Mouse (Mus musculus) heart, embryonic 16.5 days (tissue): ENCODE data around the gene Hnrnpdl. TPM values are rescaled to one million over a fixed set of nuclear protein-coding genes. Genes with fewer than 3 reads are reported as not detected.

Experiments used
- ATAC-seq: fragments of 200-750 bp; cut with Nextera tagmentation; replicated peaks from 2 replicates; pipeline ENCODE4 v1.8.0; 2017; ENCODE audit warnings: moderate number of reproducible peaks; ENCODE audit not compliant: insufficient read depth, low FRiP score; ENCODE audit errors: extremely low read depth
- H3K27ac ChIP-seq: fragments of 300-500 bp; sonication (generic); 2 replicates; pipeline ENCODE4 v1.5.1; 2014; ENCODE audit warnings: mild to moderate bottlenecking, low read length, control low read depth, moderate library complexity
- H3K27me3 ChIP-seq: fragments of 300-500 bp; sonication (generic); 2 replicates; pipeline ENCODE4 v1.6.1; 2014; ENCODE audit warnings: low read length, mixed read lengths; ENCODE audit not compliant: control insufficient read depth, insufficient read depth
- H3K36me3 ChIP-seq: fragments of 300-500 bp; sonication (generic); 2 replicates; pipeline ENCODE4 v1.6.1; 2014; ENCODE audit not compliant: control insufficient read depth, insufficient read depth
- H3K4me1 ChIP-seq: fragments of 300-500 bp; sonication (generic); 2 replicates; pipeline ENCODE4 v1.6.1; 2014; ENCODE audit warnings: low read length, mixed read lengths; ENCODE audit not compliant: control insufficient read depth, insufficient read depth
- H3K4me2 ChIP-seq: fragments of 300-500 bp; sonication (generic); 2 replicates; pipeline ENCODE4 v1.6.1; 2014; ENCODE audit warnings: low read depth, mild to moderate bottlenecking, control low read depth, low read length
- H3K4me3 ChIP-seq: fragments of 300-500 bp; sonication (generic); 2 replicates; pipeline ENCODE4 v1.5.1; 2014; ENCODE audit warnings: mild to moderate bottlenecking, control low read depth, low read length
- H3K9ac ChIP-seq: fragments of 300-500 bp; sonication (generic); 2 replicates; pipeline ENCODE4 v1.6.1; 2014; ENCODE audit warnings: low read length, control low read depth
- H3K9me3 ChIP-seq: fragments of 300-500 bp; sonication (generic); replicated peaks from 2 replicates; pipeline ENCODE4 v1.6.1; 2016; ENCODE audit warnings: low read length; ENCODE audit not compliant: control insufficient read depth
- WGBS: fragments of 180-500 bp; shearing (Covaris S2); extraction: QIAGEN DNeasy Blood & Tissue Kit; methylation state at CpG from one replicate; pipeline ENCODE4 v1.1.7; 2014; 5-methylcytosine and 5-hydroxymethylcytosine counted together
- polyA plus RNA-seq: library from polyadenylated mRNA; unstranded; fragments of >200 nt; fragmentation: Nextera tagmentation; extraction: Ambion mirVana; gene quantifications from 2 replicates; pipeline ENCODE4 v1.2.1, GENCODE M21; 2015

Gene Hnrnpdl
- polyA plus RNA-seq, 1 experiment from 2014 or later = 86.0 TPM

GRCm38 (mm10) chr5:100052728-100053127 lies 13.3 kb upstream of the Hnrnpdl start:
- WGBS = 84% methylated on average over 7 of the region's 7 CpGs
- H3K9me3 ChIP-seq = no peaks in the 10 kb centered on the region
- no peak overlapping the region for H3K9ac ChIP-seq
- no peaks in the 10 kb centered on the region for H3K27me3 ChIP-seq
- peaks cover 22% of the 10 kb centered on the region for H3K4me1 ChIP-seq
- H3K27ac ChIP-seq = no peak overlapping the region
- H3K4me3 ChIP-seq = no peak overlapping the region
- ATAC-seq = no peak
- peaks cover 4% of the 10 kb centered on the region; the same call in 1 of the 2 replicates for H3K36me3 ChIP-seq
- no peak overlapping the region for H3K4me2 ChIP-seq

- H3K36me3 ChIP-seq = peaks cover 4% of the 10 kb centered on the region; the same call in 1 of the 2 replicates
- H3K4me3 ChIP-seq = no peak overlapping the region
- H3K4me2 ChIP-seq = no peak overlapping the region
- H3K27ac ChIP-seq = no peak overlapping the region
- H3K9me3 ChIP-seq = no peaks in the 10 kb centered on the region
- WGBS = 88% methylated on average over 3 of the region's 3 CpGs
- ATAC-seq = no peak
- peaks cover 22% of the 10 kb centered on the region for H3K4me1 ChIP-seq
- H3K27me3 ChIP-seq = no peaks in the 10 kb centered on the region
- no peak overlapping the region for H3K9ac ChIP-seq
Observed at GRCm38 (mm10) chr5:100049904-100050303, 10.4 kb upstream of the Hnrnpdl start.

- H3K4me3 ChIP-seq = no peak overlapping the region
- no peak overlapping the region for H3K4me2 ChIP-seq
- ATAC-seq = 0 out of 2 replicates have a peak, but pooled peaks have one; percentile 29
- no peaks in the 10 kb centered on the region for H3K9me3 ChIP-seq
- WGBS = 36% methylated on average over 7 of the region's 7 CpGs
- peaks cover 29% of the 10 kb centered on the region for H3K4me1 ChIP-seq
- H3K27me3 ChIP-seq = no peaks in the 10 kb centered on the region
- no peak overlapping the region for H3K27ac ChIP-seq
- 0 out of 2 replicates have a peak, but pooled peaks cover under 1% of the 10 kb centered on the region for H3K36me3 ChIP-seq
- 0 out of 2 replicates have a peak overlapping the region, but pooled peaks have one; percentile 27 for H3K9ac ChIP-seq
Observed at GRCm38 (mm10) chr5:100047871-100048270, 8.4 kb upstream of the Hnrnpdl start.

GRCm38 (mm10) chr5:100047143-100047640 lies 7.7 kb upstream of the Hnrnpdl start:
- no peaks in the 10 kb centered on the region for H3K9me3 ChIP-seq
- no peaks in the 10 kb centered on the region for H3K27me3 ChIP-seq
- no peak overlapping the region for H3K27ac ChIP-seq
- no peak for ATAC-seq
- H3K4me3 ChIP-seq = no peak overlapping the region
- peak overlapping the region; percentile 27; the same call in 1 of the 2 replicates for H3K9ac ChIP-seq
- WGBS = 69% methylated on average over 8 of the region's 8 CpGs
- peaks cover 29% of the 10 kb centered on the region for H3K4me1 ChIP-seq
- no peak overlapping the region for H3K4me2 ChIP-seq
- no peaks in the 10 kb centered on the region for H3K36me3 ChIP-seq

- no peak for ATAC-seq
- H3K27me3 ChIP-seq = no peaks in the 10 kb centered on the region
- H3K4me3 ChIP-seq = no peak overlapping the region
- H3K4me2 ChIP-seq = no peak overlapping the region
- no peaks in the 10 kb centered on the region for H3K36me3 ChIP-seq
- 70% methylated on average over 3 of the region's 3 CpGs for WGBS
- peaks cover 29% of the 10 kb centered on the region for H3K4me1 ChIP-seq
- no peak overlapping the region for H3K27ac ChIP-seq
- no peak overlapping the region for H3K9ac ChIP-seq
- H3K9me3 ChIP-seq = no peaks in the 10 kb centered on the region
Observed at GRCm38 (mm10) chr5:100046096-100046495, 6.6 kb upstream of the Hnrnpdl start.

- Histone ChIP-seq H3K4me2 (no peak overlapping the region), H3K36me3 (no peaks in the 10 kb centered on the region), H3K4me1 (peaks cover 33% of the 10 kb centered on the region), H3K9ac (no peak overlapping the region), H3K27ac (no peak overlapping the region), H3K27me3 (no peaks in the 10 kb centered on the region), H3K4me3 (no peak overlapping the region), H3K9me3 (no peaks in the 10 kb centered on the region)
- no peak for ATAC-seq
- WGBS = 69% methylated on average over 5 of the region's 5 CpGs
Observed at GRCm38 (mm10) chr5:100044621-100045020, 5.2 kb upstream of the Hnrnpdl start.

- Histone ChIP-seq H3K4me2 (no peak overlapping the region), H3K4me1 (peaks cover 33% of the 10 kb centered on the region), H3K27me3 (no peaks in the 10 kb centered on the region), H3K27ac (no peak overlapping the region), H3K36me3 (no peaks in the 10 kb centered on the region), H3K9ac (no peak overlapping the region), H3K4me3 (no peak overlapping the region), H3K9me3 (no peaks in the 10 kb centered on the region)
- ATAC-seq = no peak
- 86% methylated on average over 4 of the region's 4 CpGs for WGBS
Observed at GRCm38 (mm10) chr5:100044030-100044429, 4.6 kb upstream of the Hnrnpdl start.

GRCm38 (mm10) chr5:100043361-100043760 lies 3.9 kb upstream of the Hnrnpdl start:
- Histone ChIP-seq H3K9ac (no peak overlapping the region), H3K9me3 (no peaks in the 10 kb centered on the region), H3K27ac (0 out of 2 replicates have a peak overlapping the region, but pooled peaks have one; percentile 3), H3K4me1 (peaks cover 33% of the 10 kb centered on the region), H3K27me3 (no peaks in the 10 kb centered on the region), H3K36me3 (no peaks in the 10 kb centered on the region), H3K4me2 (no peak overlapping the region), H3K4me3 (no peak overlapping the region)
- 54% methylated on average over 5 of the region's 5 CpGs for WGBS
- ATAC-seq = no peak

- H3K9ac ChIP-seq = no peak overlapping the region
- no peak overlapping the region for H3K4me2 ChIP-seq
- peaks cover 28% of the 10 kb centered on the region for H3K4me1 ChIP-seq
- H3K4me3 ChIP-seq = no peak overlapping the region
- H3K9me3 ChIP-seq = no peaks in the 10 kb centered on the region
- WGBS = 83% methylated on average over 8 of the region's 8 CpGs
- no peaks in the 10 kb centered on the region for H3K36me3 ChIP-seq
- no peaks in the 10 kb centered on the region for H3K27me3 ChIP-seq
- H3K27ac ChIP-seq = no peak overlapping the region
- ATAC-seq = no peak
Observed at GRCm38 (mm10) chr5:100042467-100042866, 3.0 kb upstream of the Hnrnpdl start.
